ENCODE assay signal across 11 mouse cellular contexts in the genomic region with DNA sequence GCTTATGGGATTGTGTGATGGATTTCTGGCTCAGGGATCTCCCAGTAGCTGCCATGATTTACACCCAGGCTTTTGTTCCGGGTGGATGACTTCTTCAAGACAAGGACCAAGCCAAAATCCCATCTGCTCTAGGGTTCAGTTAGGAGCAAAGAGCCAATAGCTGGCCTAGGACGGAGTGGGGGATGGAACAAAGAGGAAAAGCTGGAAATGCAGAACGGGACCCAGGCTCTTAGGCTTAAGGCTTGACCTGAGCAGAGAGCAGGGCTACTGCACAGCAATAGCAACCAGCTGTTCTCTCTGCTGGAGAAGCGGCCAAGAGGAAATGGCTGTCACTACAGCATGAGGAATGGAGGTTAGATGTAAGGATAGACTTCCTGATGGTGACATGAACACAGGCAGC. TPM values are rescaled to one million over a fixed set of nuclear protein-coding genes. Genes with fewer than 3 reads are reported as not detected.
DNase-seq lines count a peak whose midpoint lies in the region; ATAC-seq lines count a peak whose summit lies in the region.
"Had no signal": no experiment of that assay in that cellular context is flagged by ENCODE, and none has a peak within 500 bp of the region (broad histone marks: within the 10 kb centered on the region; RNA-seq: fewer than 3 reads in every experiment).

No protein-coding gene starts in this region.

- no peaks in the 10 kb centered on the region for H3K36me3 ChIP-seq in heart, embryonic 12.5 days
- no peaks in the 10 kb centered on the region for H3K36me3 ChIP-seq in neural tube, embryonic 15.5 days
- H3K36me3 ChIP-seq in stomach, embryonic 16.5 days (ENCODE audit: control insufficient read depth, insufficient read depth, low read length): no peaks in the 10 kb centered on the region
- H3K36me3 ChIP-seq: embryonic facial prominence, embryonic 13.5 days had no signal

- no peak overlapping the region for H3K27ac ChIP-seq in heart, embryonic 12.5 days (ENCODE audit: poor library complexity, severe bottlenecking)
- H3K27ac ChIP-seq in neural tube, embryonic 15.5 days (replicated peaks): no peak overlapping the region
- H3K27ac ChIP-seq in stomach, embryonic 16.5 days (ENCODE audit: low read length): peak overlapping the region; percentile 40; the same call in 1 of the 2 replicates
- H3K27ac ChIP-seq: embryonic facial prominence, embryonic 13.5 days; hindbrain, embryonic 14.5 days had no signal

- ATAC-seq in heart, embryonic 12.5 days (ENCODE audit: insufficient number of reproducible peaks, low FRiP score): no peak
- no peak for ATAC-seq in neural tube, embryonic 15.5 days (ENCODE audit: low FRiP score)
- no peak for ATAC-seq in stomach, embryonic 16.5 days (ENCODE audit: insufficient read depth, low FRiP score)

- H3K9me3 ChIP-seq in heart, embryonic 12.5 days (replicated peaks): no peaks in the 10 kb centered on the region
- no peaks in the 10 kb centered on the region for H3K9me3 ChIP-seq in neural tube, embryonic 15.5 days (replicated peaks)
- no peaks in the 10 kb centered on the region for H3K9me3 ChIP-seq in stomach, embryonic 16.5 days (replicated peaks; ENCODE audit: control insufficient read depth, low read length)
- H3K9me3 ChIP-seq: embryonic facial prominence, embryonic 13.5 days had no signal

- no peak overlapping the region for H3K4me3 ChIP-seq in heart, embryonic 12.5 days
- H3K4me3 ChIP-seq in neural tube, embryonic 15.5 days (replicated peaks): no peak overlapping the region
- no peak overlapping the region for H3K4me3 ChIP-seq in stomach, embryonic 16.5 days (replicated peaks; ENCODE audit: low read length)
- H3K4me3 ChIP-seq: embryonic facial prominence, embryonic 13.5 days had no signal

- 62% methylated on average over 4 of the region's 4 CpGs for WGBS in heart, embryonic 12.5 days
- 38% methylated on average over 4 of the region's 4 CpGs for WGBS in neural tube, embryonic 15.5 days
- 37% methylated on average over 4 of the region's 4 CpGs for WGBS in stomach, embryonic 16.5 days

- peaks cover 17% of the 10 kb centered on the region for H3K4me1 ChIP-seq in heart, embryonic 12.5 days (replicated peaks)
- peaks cover 11% of the 10 kb centered on the region for H3K4me1 ChIP-seq in neural tube, embryonic 15.5 days
- H3K4me1 ChIP-seq in stomach, embryonic 16.5 days (ENCODE audit: control insufficient read depth, insufficient read depth, low read length): peaks cover 12% of the 10 kb centered on the region; the same call in 1 of the 2 replicates
- H3K4me1 ChIP-seq: embryonic facial prominence, embryonic 13.5 days had no signal

- H3K4me2 ChIP-seq in heart, embryonic 12.5 days: no peak overlapping the region
- H3K4me2 ChIP-seq in neural tube, embryonic 15.5 days: no peak overlapping the region
- no peak overlapping the region for H3K4me2 ChIP-seq in stomach, embryonic 16.5 days (ENCODE audit: low read depth, low read length)
- H3K4me2 ChIP-seq: embryonic facial prominence, embryonic 13.5 days; hindbrain, embryonic 14.5 days had no signal

- no peak overlapping the region for H3K9ac ChIP-seq in heart, embryonic 12.5 days
- H3K9ac ChIP-seq in neural tube, embryonic 15.5 days (replicated peaks): no peak overlapping the region
- H3K9ac ChIP-seq in stomach, embryonic 16.5 days (ENCODE audit: low read length): no peak overlapping the region
- H3K9ac ChIP-seq: embryonic facial prominence, embryonic 13.5 days; hindbrain, embryonic 14.5 days had no signal

- no peaks in the 10 kb centered on the region for H3K27me3 ChIP-seq in heart, embryonic 12.5 days (replicated peaks)
- no peaks in the 10 kb centered on the region for H3K27me3 ChIP-seq in neural tube, embryonic 15.5 days (replicated peaks)
- no peaks in the 10 kb centered on the region for H3K27me3 ChIP-seq in stomach, embryonic 16.5 days (ENCODE audit: control insufficient read depth, insufficient read depth, low read length)
- H3K27me3 ChIP-seq: embryonic facial prominence, embryonic 13.5 days had no signal

- DNase-seq in heart, adult 9 months (ENCODE audit: low spot score in 2 of 2): peak; percentile 19 to 58
- peak; percentile 38 for DNase-seq in neural tube, embryonic 10.5 days (ENCODE audit: extremely low spot score, low spot score)
- DNase-seq in kidney, postnatal 14 days: peak; percentile 81
- DNase-seq in right cerebral cortex, adult 18-20 months: no peak
- DNase-seq in thymus, postnatal 4 days: no peak
- DNase-seq: thymus, adult 2 months had no signal

RNA-seq across cellular contexts. Expression of a gene that starts 14.2 kb away (rescaled TPM):
- polyA plus RNA-seq in heart, embryonic 12.5 days (2016; fragmentation: Nextera tagmentation; extraction: Ambion mirVana): 3.7 and 4.8 TPM in 2 replicates
- polyA plus RNA-seq in neural tube, embryonic 15.5 days (2015; fragmentation: Nextera tagmentation; extraction: Ambion mirVana): 0.68 and 1.6 TPM in 2 replicates
- polyA plus RNA-seq in stomach, embryonic 16.5 days (2015; fragmentation: Nextera tagmentation; extraction: Ambion mirVana): 6.9 and 7.4 TPM in 2 replicates

RNA-seq across cellular contexts. Expression of a gene that starts 57.4 kb away (rescaled TPM):
- 18.1 and 19.3 TPM in 2 replicates for polyA plus RNA-seq in heart, embryonic 12.5 days (2016; fragmentation: Nextera tagmentation; extraction: Ambion mirVana)
- polyA plus RNA-seq in neural tube, embryonic 15.5 days (2015; fragmentation: Nextera tagmentation; extraction: Ambion mirVana): 7.8 TPM in 2 replicates
- 16.0 and 18.2 TPM in 2 replicates for polyA plus RNA-seq in stomach, embryonic 16.5 days (2015; fragmentation: Nextera tagmentation; extraction: Ambion mirVana)

Comparison
In these comparisons a context has a peak if more than half of its experiments do, and no peak if none do; other contexts are left out.
1. DNase-seq: peak in heart, adult 9 months (2 of 2), neural tube, embryonic 10.5 days (single experiment) and kidney, postnatal 14 days (single experiment); none in right cerebral cortex, adult 18-20 months (single experiment) and thymus, postnatal 4 days (single experiment).